21 mouse cellular contexts compared by ENCODE assay signal in genomic region chr10:5514134-5514533, GRCm38 (mm10). TPM values are rescaled to one million over a fixed set of nuclear protein-coding genes. Genes with fewer than 3 reads are reported as not detected.
DNase-seq lines count a peak whose midpoint lies in the region; ATAC-seq lines count a peak whose summit lies in the region.
"Had no signal": no experiment of that assay in that cellular context is flagged by ENCODE, and none has a peak within 500 bp of the region (broad histone marks: within the 10 kb centered on the region; RNA-seq: fewer than 3 reads in every experiment).

No protein-coding gene starts in this region.

- peak; percentile 41; the same call in 1 of the 2 replicates for ATAC-seq in common myeloid progenitor, adult 5-6 weeks (replicated peaks; ENCODE audit: low read depth, poor library complexity, severe bottlenecking)
- ATAC-seq in hematopoietic stem cell, adult 5-6 weeks (replicated peaks in 1 of 2; ENCODE audit: insufficient read depth in 1 of 2, low FRiP score in 2 of 2, low TSS enrichment in 1 of 2, low read depth in 1 of 2, poor library complexity in 2 of 2, severe bottlenecking in 2 of 2) = peak; percentile 42 to 60; a peak in 2 of 4 replicates
- ATAC-seq in megakaryocyte progenitor cell, adult 5-6 weeks (replicated peaks; ENCODE audit: poor library complexity) = peak; percentile 68
- ATAC-seq: activated CD4-positive, CD25-positive, alpha-beta regulatory T cell, adult 4 months; CD4-positive, CD25-positive, alpha-beta regulatory T cell, adult 4 months; forebrain, embryonic 13.5 days; forebrain, embryonic 15.5 days; forebrain, postnatal 0 days; Patski had no signal

- DNase-seq in gastrocnemius, postnatal 10 days = no peak
- DNase-seq in thymus, postnatal 36 days = no peak
- no peak for DNase-seq in heart, adult 8-10 months (ENCODE audit: low spot score)
- DNase-seq: adrenal gland, adult 8-10 months; adrenal gland, postnatal 14 days; adrenal gland, postnatal 36 days; B cell, adult 2 months; cerebellum, adult 11 months; cerebellum, adult 18-20 months; cerebellum, adult 8-10 months; cerebellum, postnatal 14 days; cerebellum, postnatal 36 days; forebrain, postnatal 0 days had no signal

RNA-seq across cellular contexts. Expression of gene Syne1, which starts 37.1 kb away (rescaled TPM):
- total RNA-seq in common myeloid progenitor, adult 5-6 weeks (2017) = 28.5 and 33.4 TPM in 2 replicates
- total RNA-seq in hematopoietic stem cell, adult 5-6 weeks (2017) = 27.4 and 92.7 TPM in 2 replicates
- total RNA-seq in megakaryocyte progenitor cell, adult 5-6 weeks (2015) = 36.1 and 37.0 TPM in 2 replicates
- 41.6 and 48.4 TPM in 2 replicates for total RNA-seq in megakaryocyte progenitor cell, adult 5-6 weeks (2017)
- total RNA-seq in gastrocnemius, postnatal 10 days (2021) = 10 to 100 TPM; 64.3 to 82.0 TPM
- total RNA-seq in heart, adult 8-10 months (2022) = 10 to 100 TPM; 57.6 to 65.2 (median 59.0) TPM
